Mouse (Mus musculus) telencephalon, adult 2 months (tissue): ENCODE data around the gene Csl.

Source experiments
- DNase-seq: peaks from one replicate; pipeline ENCODE4 v3.0.0-alpha.2; 2011; ENCODE audit warnings: low read depth, low spot score

The Csl gene

GRCm38 (mm10) chr10:99759558-99759957, at the start of gene Csl:
Gene Csl, minus strand, starts transcription at chr10:99759658.
- no peak for DNase-seq

- no peak for DNase-seq
Observed at GRCm38 (mm10) chr10:99789418-99789817, 30.0 kb upstream of the Csl start.

GRCm38 (mm10) chr10:99774228-99775120, 15.0 kb upstream of the Csl start:
- no peak for DNase-seq

- DNase-seq: no peak
Observed at GRCm38 (mm10) chr10:99750146-99750545, 9.3 kb downstream of the Csl start.

- DNase-seq: no peak
Observed at GRCm38 (mm10) chr10:99748668-99749260, 10.7 kb downstream of the Csl start.

GRCm38 (mm10) chr10:99748009-99748408, 11.4 kb downstream of the Csl start:
- DNase-seq: no peak

GRCm38 (mm10) chr10:99741609-99742280, 17.7 kb downstream of the Csl start:
- DNase-seq: no peak

- no peak for DNase-seq
Observed at GRCm38 (mm10) chr10:99713129-99713528, 46.3 kb downstream of the Csl start.

GRCm38 (mm10) chr10:99711567-99711966, 47.9 kb downstream of the Csl start:
- no peak for DNase-seq
